Mouse (Mus musculus) activated CD4-positive, CD25-positive, alpha-beta regulatory T cell, adult 4 months (primary cell): ENCODE results near the gene Zdhhc18. TPM values are rescaled to one million over a fixed set of nuclear protein-coding genes. Genes with fewer than 3 reads are reported as not detected.

Source experiments
- ATAC-seq: one replicate; pipeline ENCODE4 v1.8.0; 2017
- polyA plus RNA-seq, 2 experiments: library from polyadenylated mRNA; unstranded; fragments of 100-300 nt; shearing (Covaris generic); gene quantifications; one replicate each; pipeline ENCODE4 v1.2.1; 2017

Zdhhc18 gene
- polyA plus RNA-seq, 2 experiments from 2014 or later: 25.8 to 28.8 TPM

DNA sequence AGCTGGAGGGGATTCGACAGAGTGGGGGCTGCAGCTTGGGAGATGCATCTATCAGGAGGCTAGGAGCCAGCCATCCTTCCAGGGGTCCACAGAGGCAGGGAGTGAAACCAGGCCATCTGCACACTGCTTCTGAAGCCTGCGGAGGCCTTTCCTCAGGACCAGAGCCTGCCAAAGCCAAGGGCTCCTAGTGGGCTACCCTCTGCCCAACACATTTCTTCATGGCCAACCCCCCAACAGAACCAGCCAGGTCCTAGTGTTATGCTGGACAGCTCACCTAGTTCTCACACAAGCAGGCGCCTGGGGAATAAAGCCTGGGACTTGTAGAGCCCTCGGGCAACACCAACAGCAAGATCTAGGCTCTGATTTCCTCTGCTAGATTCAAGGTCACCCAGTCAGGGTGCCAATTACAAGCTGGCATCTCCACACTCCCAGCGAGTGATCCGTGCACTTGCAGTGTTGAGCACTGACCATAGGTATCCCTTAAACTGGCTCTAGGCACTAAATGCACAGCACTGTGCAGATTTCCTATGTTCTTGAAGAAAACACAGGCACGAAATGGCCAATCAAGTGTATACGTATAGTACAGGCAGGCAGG is 19.5 kb downstream of the Zdhhc18 start:
- no peak for ATAC-seq

DNA sequence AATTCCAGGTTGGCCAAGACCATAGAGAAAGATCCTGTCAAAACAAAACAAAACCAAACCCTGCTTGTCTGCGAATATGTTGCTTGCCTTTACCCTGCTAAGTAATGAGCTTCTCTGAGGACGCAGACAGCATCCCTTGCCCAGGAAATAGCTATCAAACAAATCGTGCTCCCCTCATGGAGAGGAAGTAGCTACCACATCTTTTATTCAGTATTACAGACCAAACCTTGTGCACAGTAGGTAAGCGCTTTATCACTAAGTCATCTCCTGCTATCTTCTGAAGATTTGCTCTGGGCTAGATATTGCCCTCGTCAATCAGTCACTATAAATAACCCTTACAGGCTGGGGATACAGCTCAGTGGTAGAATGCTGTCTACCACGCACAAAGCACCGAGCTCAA is 20.8 kb downstream of the Zdhhc18 start:
- peak; percentile 34 for ATAC-seq

DNA sequence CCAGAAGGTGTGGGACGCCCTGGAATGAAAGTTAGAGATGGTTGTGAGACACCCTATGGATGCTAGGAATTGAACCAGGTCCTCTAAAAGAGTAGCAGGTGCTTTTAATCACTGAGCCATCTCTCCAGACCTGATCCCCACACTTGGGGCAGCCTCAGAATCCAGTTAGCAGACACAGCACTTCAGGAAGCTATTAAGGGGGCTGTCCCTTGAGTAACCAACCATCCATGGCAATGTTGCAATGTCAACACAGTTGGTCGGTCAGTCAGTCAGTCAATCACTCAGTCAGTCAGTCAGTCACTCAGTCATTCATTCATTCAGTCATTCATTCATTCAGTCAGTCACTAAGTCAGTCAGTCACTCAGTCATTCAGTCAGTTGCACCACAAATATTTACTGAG is 21.4 kb downstream of the Zdhhc18 start:
- ATAC-seq: no peak

DNA sequence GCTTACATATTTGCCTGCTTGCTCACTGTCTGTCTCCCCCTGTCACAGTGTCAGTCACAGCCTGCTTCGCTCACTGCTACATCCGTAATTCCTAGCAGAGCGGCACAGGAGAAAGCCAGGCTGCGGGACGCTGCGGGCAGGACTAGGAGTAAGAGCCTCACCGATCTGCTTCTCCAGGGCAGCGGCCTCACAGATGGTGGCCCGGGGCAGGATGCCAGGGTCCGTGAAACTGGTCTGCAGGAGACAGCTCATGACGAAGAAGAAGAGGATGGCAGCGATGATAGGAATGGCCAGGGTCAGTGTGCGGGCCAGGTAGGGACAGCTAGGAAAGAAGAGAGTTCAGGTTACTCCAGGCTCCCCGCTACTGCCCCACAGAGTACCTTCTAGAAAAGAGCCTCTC is 22.9 kb downstream of the Zdhhc18 start:
- no peak for ATAC-seq

DNA sequence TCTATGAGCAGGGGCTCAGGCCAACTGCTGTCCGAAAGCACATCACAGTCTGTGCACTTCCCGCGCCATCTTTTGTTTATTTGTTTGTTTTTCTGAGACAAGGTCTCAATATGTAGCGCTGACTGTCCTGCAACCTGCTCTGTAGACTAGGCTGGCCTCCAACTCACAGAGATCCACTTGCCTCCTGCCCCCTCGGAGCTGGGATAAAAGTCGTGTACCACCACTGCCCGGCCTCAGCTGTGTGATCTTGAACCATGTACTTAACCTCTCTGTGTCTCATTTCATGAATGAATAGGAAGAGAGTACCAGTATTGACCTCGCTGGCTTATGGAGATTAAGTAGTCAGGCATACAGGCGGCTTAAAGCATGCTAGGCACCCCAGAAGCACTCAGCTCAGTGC is 23.3 kb downstream of the Zdhhc18 start:
- ATAC-seq: no peak

DNA sequence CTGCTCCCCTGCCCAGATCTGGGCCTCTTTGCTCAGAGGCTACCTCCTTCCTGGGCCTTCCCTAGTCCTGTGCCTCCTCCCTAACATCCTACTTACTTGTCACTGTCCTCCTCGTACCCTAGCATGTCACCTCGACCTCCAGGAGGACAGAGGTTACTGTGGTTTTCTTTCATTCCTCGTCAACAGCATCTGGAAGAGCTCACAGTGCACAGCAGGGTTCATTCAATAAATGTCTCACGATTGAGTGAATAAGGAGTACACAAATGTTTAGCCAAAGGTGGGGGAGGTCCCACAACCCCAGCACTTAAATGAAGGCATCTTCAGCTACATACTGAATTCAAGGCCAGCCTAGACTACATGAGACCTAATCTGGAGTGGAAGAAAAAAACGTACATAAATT is 23.7 kb downstream of the Zdhhc18 start:
- no peak for ATAC-seq

DNA sequence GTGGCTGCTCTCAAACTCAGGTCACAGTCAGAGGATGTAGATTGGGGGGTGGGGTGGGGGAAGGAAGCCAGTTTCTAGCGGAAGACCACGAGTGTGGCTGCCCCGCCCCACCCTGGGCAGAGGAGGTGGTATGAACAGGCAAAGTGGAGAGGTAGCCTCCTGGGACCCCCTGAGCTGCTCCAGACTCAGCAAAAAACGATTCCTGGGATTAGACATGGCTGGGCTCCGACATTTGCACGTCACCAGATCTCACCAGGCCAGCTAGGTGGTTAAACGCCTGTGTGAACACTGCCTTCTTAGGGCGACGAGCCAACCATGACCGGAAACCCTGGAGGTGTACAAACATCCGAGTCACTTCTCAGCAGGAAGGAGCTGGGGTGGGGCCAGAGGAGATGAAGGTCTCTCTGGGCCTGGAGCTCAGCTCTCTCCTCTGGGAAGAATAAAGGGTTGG is 24.3 kb downstream of the Zdhhc18 start:
- peak; percentile 57 for ATAC-seq

DNA sequence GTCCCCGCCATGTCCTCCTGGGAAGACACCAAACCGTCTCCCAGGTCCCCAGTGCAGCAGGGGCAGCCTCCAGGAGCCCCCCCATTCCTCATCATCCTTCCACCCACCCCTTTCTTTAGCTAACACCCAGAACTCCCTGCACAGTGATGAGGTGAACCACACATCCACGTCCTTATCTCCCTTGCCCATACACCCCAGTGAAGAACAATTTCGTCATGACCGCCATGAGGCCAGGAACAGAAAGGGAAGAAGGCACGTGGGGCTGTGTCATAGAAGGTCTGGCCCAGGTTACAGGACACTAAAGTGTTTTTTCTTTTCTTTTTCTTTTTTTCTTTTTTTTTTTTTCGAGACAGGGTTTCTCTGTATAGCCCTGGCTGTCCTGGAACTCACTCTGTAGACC is 25.1 kb downstream of the Zdhhc18 start:
- no peak for ATAC-seq

DNA sequence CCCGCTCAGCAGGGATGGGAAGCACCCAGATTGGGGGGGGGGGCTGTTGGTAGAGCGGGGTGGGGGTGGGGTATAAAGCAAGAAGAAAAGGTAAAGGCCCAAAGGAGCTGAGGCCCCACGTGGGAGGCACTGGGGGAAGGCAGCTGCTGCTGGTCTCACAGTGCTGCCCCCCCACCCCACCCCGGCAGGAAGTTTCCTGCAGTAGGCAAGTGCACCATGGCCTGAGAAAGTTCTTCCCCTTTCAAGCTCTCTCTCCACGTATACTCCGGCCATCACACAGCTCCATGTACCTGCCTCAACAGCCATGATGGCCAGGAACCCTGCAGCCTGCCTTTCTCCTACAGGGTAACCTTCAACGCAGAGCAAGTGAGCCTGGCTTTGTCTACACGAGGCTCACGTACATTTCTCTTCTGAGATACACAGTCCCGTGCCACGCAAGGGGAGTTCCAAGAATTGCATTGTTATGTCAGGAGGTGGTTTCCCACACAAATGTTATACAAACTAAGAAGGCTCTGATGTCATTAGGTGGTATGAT is 27.7 kb downstream of the Zdhhc18 start:
- peak; percentile 51 for ATAC-seq

DNA sequence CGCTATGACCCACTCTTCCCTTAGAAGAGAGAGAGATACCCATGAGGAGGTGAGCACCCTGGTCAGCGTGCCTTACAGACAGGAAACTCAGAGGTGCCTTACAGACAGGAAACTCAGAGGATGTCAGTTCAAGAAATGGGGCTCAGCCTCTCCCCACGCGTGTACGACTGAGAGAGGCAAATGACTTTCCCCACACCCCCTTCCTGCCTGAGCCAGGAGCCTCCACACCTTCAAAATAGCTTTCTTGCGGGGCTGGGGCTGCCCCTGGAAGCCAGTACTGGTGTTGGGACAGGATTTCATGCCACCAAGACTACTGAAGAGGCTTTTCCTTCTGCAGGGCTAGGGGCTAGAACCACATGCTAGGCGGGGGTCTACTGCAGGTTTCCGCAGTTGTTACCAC is 29.3 kb downstream of the Zdhhc18 start:
- peak; percentile 62 for ATAC-seq

DNA sequence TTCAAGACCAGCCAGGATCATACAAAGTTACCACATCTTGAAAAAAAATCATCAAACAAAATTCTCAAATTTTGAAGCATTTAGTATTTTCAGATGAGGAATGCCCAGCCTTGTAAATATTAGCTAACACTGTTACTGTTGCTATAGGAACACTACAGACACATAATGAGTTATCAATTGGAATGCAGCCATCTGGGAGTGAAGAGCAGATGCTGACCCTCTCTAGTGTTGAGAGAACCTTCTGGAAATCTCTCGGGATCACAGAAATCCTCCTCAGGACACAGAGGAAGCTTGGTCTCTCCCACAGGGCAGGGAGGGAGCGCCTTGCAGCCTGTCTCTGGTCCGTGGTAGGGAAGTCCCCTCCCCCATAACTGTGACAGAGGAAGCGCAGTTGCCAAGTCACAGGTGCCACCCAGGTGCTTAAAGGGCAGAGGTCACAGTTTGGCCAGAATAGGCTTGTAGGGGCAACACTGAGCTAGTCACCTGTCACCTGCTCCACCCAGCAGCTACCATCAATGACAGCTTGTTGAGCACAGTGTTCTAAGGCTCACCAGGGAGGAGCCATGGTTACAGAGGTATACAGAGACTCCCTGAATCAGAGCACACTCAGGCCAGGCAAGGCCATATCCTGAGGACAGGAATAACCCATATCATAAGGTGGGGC is 30.3 kb downstream of the Zdhhc18 start:
- ATAC-seq: no peak

DNA sequence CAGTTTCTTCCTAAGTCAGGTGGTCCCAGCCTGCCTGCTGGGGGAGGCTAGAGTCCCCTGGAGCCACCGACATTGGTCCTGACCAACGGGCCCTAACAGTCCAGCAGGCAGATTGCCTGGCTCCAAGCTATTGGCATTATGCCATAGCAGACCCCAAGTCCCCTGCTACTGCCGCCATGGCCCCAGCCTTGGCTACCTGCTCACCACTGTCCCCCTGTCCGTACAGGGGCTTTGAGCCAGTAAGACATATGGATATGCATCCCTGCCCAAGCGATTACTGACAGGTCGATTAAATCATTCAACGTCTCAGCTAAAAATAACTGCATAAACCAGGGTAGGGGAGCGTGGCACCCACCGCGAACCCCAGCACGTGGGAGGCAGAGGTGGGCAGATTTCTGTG is 32.0 kb downstream of the Zdhhc18 start:
- no peak for ATAC-seq

DNA sequence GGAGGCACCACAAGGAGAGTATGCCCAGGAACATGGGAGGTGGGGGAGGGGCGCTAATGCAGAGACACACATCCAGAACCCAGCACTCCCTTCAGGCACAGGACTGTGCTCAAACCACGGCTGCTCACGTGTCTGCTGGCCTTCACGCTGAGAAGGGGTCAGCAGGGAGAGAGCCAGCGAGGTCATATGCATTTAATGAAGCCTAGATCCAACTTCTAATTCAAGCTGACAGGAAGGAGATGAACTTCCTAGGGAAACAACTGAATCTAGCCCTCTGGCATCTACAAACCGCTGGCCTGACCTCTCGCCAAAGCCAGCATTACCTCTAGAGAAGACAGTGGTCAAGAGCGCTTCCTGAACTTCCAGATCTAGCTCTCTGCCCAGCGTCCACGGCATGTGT is 34.5 kb downstream of the Zdhhc18 start:
- ATAC-seq: no peak

DNA sequence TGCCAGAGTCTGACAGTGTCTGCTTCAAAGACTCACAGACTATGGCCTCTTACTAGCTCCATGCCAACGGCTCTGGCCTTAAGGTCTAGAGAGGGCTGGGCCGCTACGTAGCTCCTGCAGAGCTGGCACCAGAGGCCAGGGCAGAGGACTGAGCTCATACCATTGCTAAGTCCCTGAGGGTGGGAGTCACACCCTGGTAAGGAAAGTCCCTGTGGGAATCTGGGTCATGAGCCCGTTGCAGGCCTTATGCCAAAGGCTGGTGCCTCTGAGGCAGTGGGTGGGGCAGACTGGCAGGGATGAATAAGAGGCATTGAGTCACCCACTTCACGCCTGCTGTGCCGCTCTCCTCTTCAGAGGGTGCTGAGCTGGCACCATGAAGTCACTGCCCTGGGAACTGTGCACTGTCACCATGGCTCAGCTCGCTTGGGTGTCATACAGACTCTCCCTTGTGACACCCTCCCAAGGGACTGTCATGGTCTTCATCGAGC is 35.6 kb downstream of the Zdhhc18 start:
- no peak for ATAC-seq

DNA sequence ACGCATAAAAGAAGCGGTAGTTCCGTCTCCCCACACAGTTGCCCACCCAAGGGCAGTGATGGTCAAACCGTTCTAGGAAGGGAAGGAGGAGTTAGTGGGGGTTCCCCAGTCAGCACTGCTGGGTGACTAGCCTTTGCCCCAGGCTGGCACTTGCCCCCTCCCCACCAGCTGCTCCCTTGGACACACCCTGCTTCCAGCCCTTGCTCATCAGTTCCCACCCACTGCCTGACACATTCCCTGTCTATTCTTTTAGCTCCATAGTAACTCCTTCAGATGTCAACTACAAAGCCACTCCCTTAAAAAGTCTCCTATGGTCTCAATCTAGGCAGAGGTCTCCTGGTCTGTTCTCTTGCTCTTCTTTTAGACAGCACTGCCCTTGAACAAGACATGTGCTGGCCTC is 36.1 kb downstream of the Zdhhc18 start:
- no peak for ATAC-seq

DNA sequence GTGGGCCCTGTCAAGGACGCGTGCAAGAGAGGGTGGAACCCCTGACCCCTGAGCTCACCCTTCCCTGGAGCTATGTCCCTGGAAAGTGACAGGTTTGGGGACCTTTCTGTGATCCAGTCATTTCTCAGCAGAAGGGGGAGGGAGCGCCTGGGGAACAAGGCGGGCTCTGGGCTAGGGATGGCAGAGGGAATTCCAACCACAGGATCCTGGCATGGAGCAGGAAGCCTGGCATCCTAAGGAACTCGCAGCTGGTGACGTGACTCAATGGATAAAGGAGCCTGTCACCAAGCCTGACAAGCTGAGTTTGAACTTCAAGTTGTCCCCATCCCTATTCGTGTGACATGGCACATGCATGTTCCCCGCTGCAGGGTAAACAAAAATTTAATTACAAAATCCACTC is 36.9 kb downstream of the Zdhhc18 start:
- no peak for ATAC-seq

DNA sequence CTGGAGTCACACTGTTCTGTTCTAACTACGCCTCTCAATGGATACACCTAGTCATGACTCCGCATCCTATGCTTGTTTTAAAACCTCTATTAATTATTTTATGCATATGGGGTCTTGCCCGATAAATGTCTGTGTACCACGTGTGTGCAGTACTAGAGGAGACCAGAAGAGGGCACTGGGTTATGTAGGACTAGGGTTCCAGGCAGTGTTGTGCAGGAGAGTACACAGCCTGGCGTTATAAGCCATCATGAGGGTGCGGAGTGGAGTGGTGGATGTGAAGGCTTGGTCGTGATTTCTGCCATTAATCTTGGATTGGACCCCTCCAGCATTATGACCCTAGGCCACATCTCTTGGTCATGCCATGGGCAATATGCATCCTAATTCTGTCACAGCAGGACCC is 37.5 kb downstream of the Zdhhc18 start:
- ATAC-seq: no peak

DNA sequence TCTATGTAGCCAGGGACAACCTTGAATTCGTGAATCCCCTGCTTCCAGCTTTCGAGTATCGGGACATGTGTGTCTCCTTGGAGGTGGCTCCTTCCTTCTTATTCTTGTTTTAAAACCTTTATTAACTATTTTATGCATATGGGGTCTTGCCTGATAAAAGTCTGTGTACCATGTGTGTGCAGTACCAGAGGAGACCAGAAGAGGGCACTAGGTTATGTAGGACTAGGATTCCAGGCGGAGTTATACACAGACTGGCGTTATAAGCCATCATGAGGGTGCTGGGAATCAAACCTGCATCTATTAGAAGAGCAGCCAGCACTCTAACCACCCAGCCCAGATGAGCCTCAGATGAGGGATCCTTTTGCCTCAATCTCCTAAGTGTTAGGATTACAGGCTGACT is 38.1 kb downstream of the Zdhhc18 start:
- no peak for ATAC-seq

DNA sequence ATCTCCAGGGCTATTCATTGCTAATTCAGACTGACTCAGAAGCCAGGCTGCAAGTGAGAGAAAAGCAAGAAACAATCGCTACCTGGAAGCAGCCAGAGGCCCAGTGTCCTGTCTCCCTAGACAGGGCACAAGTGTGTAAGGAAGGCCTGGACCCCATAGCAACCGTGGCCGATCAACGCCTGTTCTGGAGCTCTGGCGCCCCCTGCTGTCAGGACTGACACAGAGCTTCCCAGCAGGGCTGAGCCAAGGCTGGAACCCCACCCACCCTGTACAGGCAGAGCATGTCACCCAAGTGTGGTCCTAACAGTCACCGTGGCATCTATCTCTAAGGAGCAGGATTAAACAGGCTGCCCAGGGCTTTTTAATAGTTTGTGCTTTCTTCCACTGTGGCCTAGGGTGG is 40.2 kb downstream of the Zdhhc18 start:
- no peak for ATAC-seq

DNA sequence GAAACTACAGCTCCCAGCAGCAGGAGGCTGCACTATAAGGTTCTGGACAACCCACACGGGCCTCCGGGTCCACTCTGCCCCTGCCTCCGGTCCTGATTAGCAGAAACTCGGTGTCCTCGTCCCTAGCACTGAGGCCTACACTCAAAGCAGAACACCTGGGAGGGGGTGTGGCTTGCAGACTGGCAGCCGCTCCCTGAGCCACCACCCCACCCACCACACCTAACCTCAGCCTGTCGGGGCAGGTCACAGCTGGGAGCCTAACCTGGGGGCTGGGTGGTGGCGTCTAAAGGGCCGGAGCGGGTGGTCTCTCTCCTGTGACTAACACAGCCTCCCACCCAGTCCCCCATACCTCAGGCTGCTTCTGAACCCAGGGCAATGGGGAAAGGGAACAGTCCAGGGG is 42.7 kb downstream of the Zdhhc18 start:
- ATAC-seq: no peak

DNA sequence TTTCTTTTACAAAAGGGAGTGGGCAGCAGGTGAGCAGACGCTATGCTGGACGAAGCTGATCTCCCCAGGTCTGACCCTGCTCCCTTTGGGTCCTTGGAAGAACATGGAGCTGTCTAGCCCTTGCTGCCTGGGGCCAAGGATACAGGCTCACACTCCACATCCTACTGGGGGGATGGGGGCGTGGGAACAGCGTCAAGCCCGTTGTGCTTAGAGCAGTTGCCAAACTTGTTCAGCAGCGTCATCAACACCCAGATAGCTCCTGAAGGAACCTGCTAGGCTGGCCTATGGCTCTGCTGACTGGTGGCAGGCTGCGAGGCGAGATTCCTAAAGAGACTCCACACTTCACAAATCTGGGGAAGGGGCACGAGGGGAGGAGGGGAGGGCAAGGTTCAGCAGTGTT is 44.6 kb downstream of the Zdhhc18 start:
- no peak for ATAC-seq

DNA sequence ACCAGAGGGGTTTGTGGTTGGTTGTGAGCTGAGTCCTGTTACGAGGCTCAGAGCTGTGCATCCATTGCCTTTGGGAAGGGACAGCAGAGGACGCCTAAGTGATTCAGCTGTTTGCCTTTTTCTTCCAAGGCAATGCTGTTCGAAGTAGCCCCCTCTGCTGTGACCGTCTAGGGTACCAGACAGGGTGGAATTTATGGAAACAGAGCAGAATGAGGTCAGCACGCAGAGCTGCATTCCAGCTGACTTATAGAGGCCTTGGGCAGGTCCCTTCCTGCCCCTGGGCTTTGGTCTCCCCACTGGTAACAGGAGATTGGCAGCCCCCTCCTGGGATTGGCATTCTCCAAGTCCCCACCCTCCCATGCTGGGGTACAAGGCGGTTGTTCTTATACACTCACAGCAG is 45.1 kb downstream of the Zdhhc18 start:
- ATAC-seq: no peak

DNA sequence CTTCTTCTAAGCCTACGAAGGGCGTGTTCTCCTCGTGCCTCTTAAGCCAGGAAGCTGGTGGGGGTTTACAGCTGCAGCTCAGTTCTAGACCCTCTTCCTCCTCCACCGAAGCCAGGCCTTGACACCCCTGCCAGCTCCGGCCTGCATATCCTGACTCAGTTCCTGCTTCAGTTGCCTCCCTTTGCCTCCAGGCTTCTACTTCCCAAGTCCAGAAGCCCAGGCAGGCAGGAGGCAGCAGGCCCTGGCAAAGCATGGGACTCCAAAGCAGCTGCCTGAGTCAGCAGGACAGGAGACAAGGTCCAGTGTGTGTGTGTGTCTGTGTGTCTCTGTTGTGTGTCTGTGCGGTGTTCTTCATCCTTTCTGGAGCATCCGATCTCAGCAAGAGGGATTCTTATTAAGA is 45.8 kb downstream of the Zdhhc18 start:
- no peak for ATAC-seq

DNA sequence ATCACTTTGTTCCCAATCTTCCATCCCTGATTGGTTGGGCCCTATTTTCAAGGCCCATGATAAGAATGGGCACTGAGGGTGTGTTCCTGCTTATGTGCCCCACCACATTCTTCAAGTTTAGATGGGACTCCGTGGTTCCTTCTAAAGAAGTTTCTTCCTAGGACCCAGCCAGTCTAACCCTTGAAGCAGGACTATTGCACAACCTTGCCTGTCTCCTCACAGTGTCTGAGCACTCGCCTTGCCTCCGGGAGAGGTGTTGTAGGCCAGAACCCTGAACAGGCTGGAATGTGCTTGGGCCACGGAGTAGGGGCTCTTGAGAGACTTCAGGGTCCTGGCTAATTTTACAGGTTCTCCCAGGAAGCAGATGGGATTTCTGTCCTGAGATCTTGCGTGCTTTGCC is 46.9 kb downstream of the Zdhhc18 start:
- ATAC-seq: no peak
